Mouse (Mus musculus) C3H10T1/2 (cell line): ENCODE data around the gene Ereg. TPM values are rescaled to one million over a fixed set of nuclear protein-coding genes. Genes with fewer than 3 reads are reported as not detected.

Source experiments
- polyA plus RNA-seq, 2 experiments: library from polyadenylated mRNA; unstranded; fragments of >200 nt; fragmentation: generic; extraction: Trizol; gene quantifications; one replicate each; pipeline ENCODE4 v1.2.1; 2012; ENCODE audit warnings: missing spikeins in 2 of 2

Ereg gene
- polyA plus RNA-seq = under 1 TPM; 0.28 to 0.67 TPM

DNA sequence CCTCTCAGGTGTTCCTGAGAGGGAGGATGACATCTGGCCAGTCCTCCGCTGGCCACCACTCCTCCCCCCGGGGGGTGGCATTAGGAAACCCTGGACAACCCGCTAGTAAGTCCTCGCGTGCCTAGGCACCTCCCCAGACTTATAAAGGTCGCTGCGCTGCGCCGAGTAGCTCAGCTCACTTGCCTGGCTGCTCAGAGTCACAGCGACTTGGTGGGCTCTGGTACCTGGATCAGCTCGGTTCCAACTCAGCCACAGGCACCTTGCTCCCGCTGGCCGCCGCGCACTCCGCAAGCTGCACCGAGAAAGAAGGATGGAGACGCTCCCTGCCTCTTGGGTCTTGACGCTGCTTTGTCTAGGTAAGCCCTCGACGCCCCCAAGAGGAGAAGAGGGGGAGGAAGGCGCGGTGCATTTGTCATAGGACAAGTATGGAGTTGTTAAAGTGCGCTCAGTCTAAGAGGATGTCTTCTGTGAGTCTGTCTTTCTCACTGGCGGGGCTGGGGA lies at the start of gene Ereg:
TSS of gene Ereg (plus strand) at position 173 of the 501 bp plus-strand sequence.

GRCm38 (mm10) chr5:91027164-91027563 lies 47.3 kb upstream of the Ereg start, which contains the start of gene Epgn:
Epgn (plus strand) TSS chr5:91027464.

GRCm38 (mm10) chr5:91139446-91139873 lies 65.0 kb downstream of the Ereg start, which contains the start of gene Areg:
Areg (plus strand) TSS chr5:91139599.

Other genes with a start within 250 kb of the Ereg start
- gene Cxcl1, start 183.4 kb upstream of the Ereg start, polyA plus RNA-seq = 10 to 100 TPM in 1 of 2 experiments, under 1 TPM in 1; 0.75 to 30.1 TPM
- gene Cxcl2, start 170.8 kb upstream of the Ereg start, polyA plus RNA-seq = not detected
- gene Mthfd2l, start 143.5 kb upstream of the Ereg start, polyA plus RNA-seq = 10 to 100 TPM; 12.9 to 41.7 TPM
- under 1 TPM in 1 of 2 experiments, not detected in 1; 0.08 TPM for gene Epgn, start 47.2 kb upstream of the Ereg start, polyA plus RNA-seq
- 1 to 10 TPM in 1 of 2 experiments, under 1 TPM in 1; 0.31 to 5.2 TPM for gene Areg, start 65.0 kb downstream of the Ereg start, polyA plus RNA-seq